Mouse (Mus musculus) 3T3-L1 (cell line): ENCODE results near the gene Pla2g4f.
A peak's percentile ranks its signal among the peaks of the same experiment; 100 is the strongest.

Experiments
- DNase-seq: peaks from one replicate; pipeline ENCODE4 v3.0.0-alpha.2; 2015; ENCODE audit warnings: low read depth, low spot score

The Pla2g4f gene

GRCm38 (mm10) chr2:120279961-120280360, 34.0 kb downstream of the Pla2g4f start:
- peak; percentile 67 for DNase-seq

DNA sequence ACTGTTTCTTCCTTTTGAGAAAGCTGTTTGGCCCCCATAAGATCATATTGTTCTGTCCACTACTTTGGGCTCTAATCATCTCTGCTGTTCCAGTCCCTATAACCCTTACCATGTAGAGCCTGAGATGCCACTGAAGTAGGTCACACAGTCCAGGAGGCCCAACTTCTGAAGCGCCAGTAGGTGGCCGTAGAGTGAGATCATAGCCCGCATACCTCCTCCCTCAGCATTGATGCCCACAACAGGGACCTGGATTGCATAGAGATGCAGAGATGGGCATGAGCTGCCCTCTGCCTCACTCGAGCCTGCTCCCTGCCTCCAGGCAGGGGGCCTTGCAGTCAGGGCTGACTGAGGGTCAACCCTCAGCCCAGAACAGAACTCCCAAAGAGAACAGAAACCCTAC, 37.0 kb downstream of the Pla2g4f start:
- DNase-seq: no peak

- DNase-seq: no peak
Observed at GRCm38 (mm10) chr2:120268635-120269034, 45.3 kb downstream of the Pla2g4f start.

- DNase-seq: peak; percentile 51
Observed at GRCm38 (mm10) chr2:120265523-120265922, 48.4 kb downstream of the Pla2g4f start.

GRCm38 (mm10) chr2:120264858-120265257, 49.1 kb downstream of the Pla2g4f start:
- DNase-seq: no peak

- no peak for DNase-seq
Observed at GRCm38 (mm10) chr2:120262876-120263275, 51.1 kb downstream of the Pla2g4f start.

DNA sequence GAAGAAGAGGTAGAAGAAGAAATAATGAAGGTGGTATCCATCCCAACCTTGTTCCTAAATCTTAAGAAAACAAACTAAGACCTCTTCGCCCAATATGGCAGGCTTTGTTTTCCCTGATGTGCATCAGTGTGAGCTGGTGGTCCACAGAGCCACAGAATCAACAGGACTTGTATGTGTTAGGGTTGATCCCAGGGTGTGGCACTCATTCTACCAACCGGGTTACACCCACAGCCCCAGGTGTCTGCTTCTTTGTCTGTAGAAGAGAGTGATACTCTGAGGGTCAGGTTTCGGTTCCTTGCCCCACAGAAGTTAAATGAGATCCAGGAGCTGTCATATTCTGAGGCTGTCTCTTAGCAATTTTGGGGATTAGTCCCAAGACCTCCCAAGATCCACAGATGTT, 52.6 kb downstream of the Pla2g4f start:
- DNase-seq: no peak

- no peak for DNase-seq
Observed at GRCm38 (mm10) chr2:120256259-120256658, 57.7 kb downstream of the Pla2g4f start.

- DNase-seq: no peak
Observed at GRCm38 (mm10) chr2:120252644-120253043, 61.3 kb downstream of the Pla2g4f start.
